Mouse (Mus musculus): Measurements from ENCODE around the gene Zfp740.

DNA sequence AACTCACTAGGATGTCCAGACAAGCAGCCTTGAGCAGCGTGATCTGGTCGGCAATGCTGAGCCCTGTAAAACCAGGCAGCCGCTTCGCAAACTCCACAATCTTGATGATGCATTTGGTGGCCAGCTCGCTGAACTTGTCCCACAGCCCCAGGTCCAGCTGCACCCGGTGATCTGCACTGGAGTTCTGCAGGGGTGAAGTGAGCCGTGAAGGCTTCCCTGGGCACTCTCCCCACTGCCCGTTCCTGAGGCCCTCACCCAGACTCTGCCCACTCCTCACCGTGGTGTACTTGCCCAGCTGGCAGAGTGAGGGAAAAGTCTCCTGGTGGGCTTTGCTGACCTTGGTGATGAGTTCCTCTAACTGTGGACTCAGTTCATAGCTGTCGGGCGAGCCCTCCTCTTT lies 36.8 kb downstream of the Zfp740 start:
- TF ChIP-seq EP300 (IDR thresholded peaks at IDR 0.05; ENCODE audit: low read depth): no peak
- TF ChIP-seq CTCF (IDR thresholded peaks at IDR 0.05; ENCODE audit: low read depth): no peak
